Mouse (Mus musculus) olfactory bulb, adult 2 months (tissue): ENCODE results near the gene Guca1b.

Experiments
- CTCF ChIP-seq: fragments of 200-500 bp; IDR thresholded peaks from 2 replicates; pipeline ENCODE4 v1.5.1; 2012; ENCODE audit warnings: low read depth, mild to moderate bottlenecking, low read length, moderate library complexity; ENCODE audit not compliant: insufficient read depth
- POLR2A ChIP-seq: fragments of 200-500 bp; IDR thresholded peaks from 2 replicates; pipeline ENCODE4 v1.6.1; 2012; ENCODE audit warnings: mild to moderate bottlenecking, low read depth, low read length, moderate library complexity; ENCODE audit not compliant: insufficient read depth

- TF ChIP-seq CTCF (no peak), POLR2A (no peak)
Measured at GRCm38 (mm10) chr17:47349721-47350319, 35.4 kb upstream of the Guca1b start.
